Mouse (Mus musculus) C2C12 (cell line): Measurements from ENCODE around the gene Exoc3l. TPM values are rescaled to one million over a fixed set of nuclear protein-coding genes. Genes with fewer than 3 reads are reported as not detected.
A peak's percentile ranks its signal among the peaks of the same experiment; 100 is the strongest.
"Not testable (repeated sequence)": the region's sequence is repeated elsewhere in the genome, so short reads cannot be mapped to it uniquely, and the experiment has no call there.

Experiments used
- H3K27me3 ChIP-seq: one replicate; pipeline ENCODE4 v1.6.1; 2011; ENCODE audit not compliant: control insufficient read depth, insufficient read depth, insufficient read length
- H3K36me3 ChIP-seq: one replicate; pipeline ENCODE4 v1.6.1; 2011; ENCODE audit not compliant: control insufficient read depth, insufficient read depth
- H3K4me3 ChIP-seq: one replicate; pipeline ENCODE4 v1.5.1; 2011; ENCODE audit warnings: mild to moderate bottlenecking, control low read depth; ENCODE audit not compliant: poor library complexity, insufficient read depth, severe bottlenecking
- H3K79me2 ChIP-seq: one replicate; pipeline ENCODE4 v1.6.1; 2011; ENCODE audit not compliant: control insufficient read depth, insufficient read depth
- H3K79me3 ChIP-seq: one replicate; pipeline ENCODE4 v1.6.1; 2011; ENCODE audit warnings: low read depth, control low read depth
- H3ac ChIP-seq: one replicate; pipeline ENCODE3; 2011; ENCODE audit warnings: low read depth; ENCODE audit not compliant: control insufficient read depth, insufficient read length
- CEBPB ChIP-seq: IDR thresholded peaks from one replicate; pipeline ENCODE4 v1.6.1; 2011; ENCODE audit warnings: low read depth, mild to moderate bottlenecking, control low read depth, moderate library complexity
- CTCF ChIP-seq: IDR thresholded peaks from one replicate; pipeline ENCODE4 v1.5.1; 2011; ENCODE audit not compliant: control insufficient read depth, insufficient read depth, insufficient read length
- FOSL1 ChIP-seq: IDR thresholded peaks from one replicate; pipeline ENCODE4 v1.8.0; 2011; ENCODE audit warnings: mild to moderate bottlenecking, low read length; ENCODE audit not compliant: poor library complexity, insufficient read depth, severe bottlenecking
- MAX ChIP-seq: IDR thresholded peaks from one replicate; pipeline ENCODE4 v1.6.1; 2011; ENCODE audit warnings: mild to moderate bottlenecking, control low read depth
- MYOD1 ChIP-seq: IDR thresholded peaks from one replicate; pipeline ENCODE4 v1.6.1; 2011; ENCODE audit warnings: low read depth; ENCODE audit not compliant: control insufficient read depth, insufficient read length
- MYOG ChIP-seq: IDR thresholded peaks from one replicate; pipeline ENCODE4 v1.6.1; 2011; ENCODE audit not compliant: control insufficient read depth, insufficient read length; ENCODE audit errors: extremely low read depth
- USF1 ChIP-seq: IDR thresholded peaks from one replicate; pipeline ENCODE4 v1.6.1; 2011; ENCODE audit warnings: low read depth, mild to moderate bottlenecking, control low read depth, moderate library complexity
- polyA plus RNA-seq: library from polyadenylated mRNA; unstranded; fragments of >200 nt; fragmentation: generic; extraction: Trizol; gene quantifications from one replicate; pipeline ENCODE4 v1.2.1, GENCODE M21; 2012; ENCODE audit warnings: missing spikeins

The Exoc3l gene
- polyA plus RNA-seq, 1 experiment, result 0.97 TPM

DNA sequence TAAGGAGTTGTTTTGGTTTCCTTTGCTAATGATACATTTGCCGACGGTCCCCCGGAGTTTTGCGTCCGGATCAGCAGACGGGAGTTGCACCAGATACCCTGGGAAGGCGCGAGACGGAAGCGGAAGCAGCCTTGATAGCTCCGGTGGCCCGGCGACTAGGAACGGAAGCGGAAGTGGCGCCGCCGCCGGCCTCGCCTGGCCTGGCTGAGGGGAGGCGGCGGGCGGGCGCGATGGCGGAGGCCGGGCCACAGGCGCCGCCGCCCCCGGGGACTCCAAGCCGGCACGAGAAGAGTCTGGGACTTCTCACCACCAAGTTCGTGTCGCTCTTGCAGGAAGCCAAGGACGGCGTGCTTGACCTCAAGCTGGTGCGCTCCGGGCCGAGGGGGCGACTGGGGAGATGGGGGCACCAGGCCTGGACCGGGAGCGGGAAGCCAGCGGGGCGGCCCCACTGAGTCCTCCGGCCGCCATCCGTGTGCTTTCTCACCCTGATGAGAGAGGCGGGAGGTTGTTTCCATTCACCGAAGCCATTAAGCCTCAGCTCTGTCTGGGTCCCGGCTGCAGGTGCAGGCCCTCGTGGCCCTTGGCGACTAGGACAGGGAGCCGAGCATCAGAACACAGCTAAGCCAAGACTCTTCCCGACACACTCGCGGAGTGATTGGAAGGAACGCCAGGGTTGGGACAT lies 1.8 kb upstream of the Exoc3l start, which contains the start of gene E2f4:
TSS of gene E2f4 (plus strand) at position 153 of the 682 bp plus-strand sequence.
- H3K4me3 ChIP-seq, result peak within 1 kb of the TSS; percentile 97
- peaks cover 26% of the 10 kb centered on the region for H3K79me3 ChIP-seq
- TF ChIP-seq CTCF (no peak), MAX (peak; percentile 44), USF1 (no peak)
- peak within 1 kb of the TSS; percentile 96 for H3ac ChIP-seq
- H3K27me3 ChIP-seq, result no peaks in the 10 kb centered on the region
- peaks cover 56% of the 10 kb centered on the region for H3K79me2 ChIP-seq
- H3K36me3 ChIP-seq, result peaks cover 41% of the 10 kb centered on the region

DNA sequence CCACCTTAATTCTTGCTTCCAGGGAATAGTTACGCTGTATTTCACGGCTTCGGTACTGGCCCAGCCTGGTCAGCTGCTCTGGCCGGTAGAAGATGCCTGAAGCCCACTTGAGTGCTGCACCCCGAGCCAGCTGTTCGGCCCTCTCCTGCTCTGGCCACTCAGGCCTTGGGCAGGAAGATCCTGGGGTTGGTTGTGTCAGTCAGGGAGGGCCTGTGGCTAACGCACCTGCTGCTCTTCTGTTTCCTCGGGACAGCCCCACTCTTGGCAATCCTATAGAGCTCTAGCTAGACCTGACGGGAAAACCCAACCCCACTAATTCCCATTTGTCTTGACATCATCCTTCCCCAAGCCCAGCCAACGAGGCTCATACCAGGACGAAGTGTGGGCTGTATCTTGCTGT lies 645 bp downstream of the Exoc3l start:
- Histone ChIP-seq H3K36me3 (peaks cover 17% of the 10 kb centered on the region), H3K79me2 (peaks cover 33% of the 10 kb centered on the region), H3K4me3 (no peak overlapping the region), H3ac (no peak overlapping the region), H3K79me3 (peaks cover 23% of the 10 kb centered on the region), H3K27me3 (no peaks in the 10 kb centered on the region)
- TF ChIP-seq FOSL1, result no peak
- no peak for TF ChIP-seq CEBPB
- no peak for TF ChIP-seq USF1
- no peak for TF ChIP-seq MYOG
- no peak for TF ChIP-seq CTCF
- TF ChIP-seq MYOD1, result no peak
- TF ChIP-seq MAX, result no peak

DNA sequence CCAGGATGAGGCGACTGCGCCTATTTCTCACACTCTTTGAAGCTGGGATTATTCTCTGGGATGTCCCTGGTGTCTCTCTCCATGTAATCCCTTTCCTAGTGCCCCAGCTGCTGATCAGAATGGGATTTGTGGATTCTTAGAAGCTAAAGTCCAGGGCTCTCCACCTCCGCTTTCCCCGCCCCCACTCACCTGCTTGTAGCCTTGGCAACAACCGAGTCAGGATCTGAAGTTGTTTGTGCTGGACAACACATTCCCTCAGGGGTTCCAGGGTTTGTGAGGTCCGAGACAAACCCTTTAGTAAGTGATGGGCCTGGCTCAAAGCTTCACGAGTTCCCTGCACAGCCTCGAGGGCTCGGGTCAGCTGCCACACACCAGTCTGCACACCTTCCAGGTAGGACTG lies 1.1 kb downstream of the Exoc3l start:
- H3K27me3 ChIP-seq, result no peaks in the 10 kb centered on the region
- no peak for TF ChIP-seq MYOG
- TF ChIP-seq CTCF, result no peak
- no peak for TF ChIP-seq MAX
- TF ChIP-seq USF1, result no peak
- no peak for TF ChIP-seq MYOD1
- no peak for TF ChIP-seq FOSL1
- TF ChIP-seq CEBPB, result no peak
- peaks cover 29% of the 10 kb centered on the region for H3K79me2 ChIP-seq
- H3K79me3 ChIP-seq, result peaks cover 21% of the 10 kb centered on the region
- H3K36me3 ChIP-seq, result peaks cover 12% of the 10 kb centered on the region
- H3K4me3 ChIP-seq, result no peak overlapping the region
- no peak overlapping the region for H3ac ChIP-seq

DNA sequence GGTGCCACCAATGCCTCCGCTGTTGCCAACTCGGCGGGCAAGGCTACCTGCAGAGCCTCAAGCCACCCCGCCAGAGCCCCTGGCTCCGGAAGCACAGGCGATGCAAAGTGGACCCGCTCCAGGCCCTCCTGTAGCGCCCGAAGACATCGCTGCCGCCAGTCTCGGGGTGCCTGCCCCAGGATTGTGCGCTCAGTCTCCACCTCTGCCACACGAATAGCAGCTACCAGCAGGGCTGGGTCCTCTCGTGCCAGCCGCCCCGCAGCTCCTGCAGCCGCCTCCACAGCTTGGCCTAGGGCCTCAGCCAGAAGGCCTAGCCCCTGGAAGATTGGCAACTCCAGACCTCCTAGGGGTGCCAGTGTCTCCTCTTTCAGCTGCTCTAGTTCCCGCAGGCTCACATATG lies 2.5 kb downstream of the Exoc3l start:
- no peak overlapping the region for H3K4me3 ChIP-seq
- no peak overlapping the region for H3ac ChIP-seq
- TF ChIP-seq FOSL1 (no peak), MYOG (no peak)
- peaks cover 20% of the 10 kb centered on the region for H3K79me2 ChIP-seq
- peaks cover 8% of the 10 kb centered on the region for H3K79me3 ChIP-seq
- no peaks in the 10 kb centered on the region for H3K27me3 ChIP-seq
- H3K36me3 ChIP-seq, result no peaks in the 10 kb centered on the region

DNA sequence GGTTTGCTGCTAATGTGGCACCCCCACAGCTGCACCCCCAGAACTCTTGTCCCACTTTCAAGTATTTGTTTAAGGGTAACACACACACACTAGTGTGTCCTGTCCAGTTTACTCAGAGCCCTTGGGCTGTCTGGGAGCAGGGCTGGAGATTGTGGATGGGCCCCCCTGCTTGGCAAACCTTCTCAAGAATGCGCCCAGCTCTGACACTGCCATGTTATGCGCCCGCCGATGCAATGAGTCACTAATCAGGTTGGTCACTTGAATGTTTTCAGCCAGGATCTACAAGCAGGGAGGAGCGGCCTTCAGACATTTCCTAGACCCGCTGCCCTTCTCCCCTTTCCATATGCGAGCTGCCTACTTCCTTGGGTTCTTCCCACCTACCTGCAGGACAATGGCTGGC lies 3.4 kb downstream of the Exoc3l start:
- Histone ChIP-seq H3K79me2 (peaks cover 20% of the 10 kb centered on the region), H3K36me3 (no peaks in the 10 kb centered on the region), H3ac (no peak overlapping the region), H3K27me3 (no peaks in the 10 kb centered on the region), H3K79me3 (peaks cover 7% of the 10 kb centered on the region), H3K4me3 (no peak overlapping the region)
- TF ChIP-seq CEBPB (no peak), FOSL1 (no peak), MAX (no peak), USF1 (no peak), MYOD1 (no peak), CTCF (no peak)

DNA sequence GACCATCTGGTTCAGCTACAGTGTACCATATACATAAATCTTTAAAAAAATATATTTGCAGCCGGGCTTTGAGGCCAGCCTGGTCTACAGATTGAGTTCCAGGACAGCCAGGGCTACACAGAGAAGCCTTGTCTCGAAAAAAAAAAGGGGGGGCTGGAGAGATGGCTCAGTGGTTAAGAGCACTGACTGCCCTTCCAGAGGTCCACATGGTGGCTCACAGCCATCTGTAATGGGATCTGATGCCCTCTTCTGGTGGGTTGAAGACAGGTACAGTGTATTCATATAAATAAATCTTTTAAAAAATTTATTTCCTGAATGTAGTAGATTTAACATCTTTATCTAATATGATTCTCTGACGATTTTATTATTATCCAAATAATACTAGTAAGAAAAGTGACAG lies 4.1 kb downstream of the Exoc3l start:
- not testable (repeated sequence) for H3K27me3 ChIP-seq, H3K36me3 ChIP-seq, H3ac ChIP-seq, H3K79me3 ChIP-seq, H3K4me3 ChIP-seq
- peaks cover 21% of the 10 kb centered on the region for H3K79me2 ChIP-seq

DNA sequence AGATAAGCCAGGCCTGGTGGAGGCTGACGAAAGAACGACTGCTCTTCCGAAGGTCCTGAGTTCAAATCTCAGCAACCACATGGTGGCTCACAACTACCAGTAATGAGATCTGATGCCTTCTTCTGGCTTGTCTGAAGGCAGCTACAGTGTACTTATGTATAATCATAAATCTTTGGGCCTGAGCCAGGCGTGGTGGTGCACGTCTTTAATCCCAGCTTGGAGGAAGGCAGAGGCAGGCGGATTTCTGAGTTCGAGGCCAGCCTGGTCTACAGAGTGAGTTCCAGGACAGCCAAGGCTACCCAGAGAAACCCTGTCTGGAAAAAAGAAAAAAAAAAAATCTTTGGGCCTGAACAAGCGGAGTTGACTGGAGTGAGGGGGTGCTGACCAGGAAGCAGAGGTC lies 4.5 kb downstream of the Exoc3l start:
- H3K79me3 ChIP-seq, result peaks cover 14% of the 10 kb centered on the region
- not testable (repeated sequence) for H3K36me3 ChIP-seq, H3ac ChIP-seq, H3K27me3 ChIP-seq, H3K4me3 ChIP-seq
- peaks cover 25% of the 10 kb centered on the region for H3K79me2 ChIP-seq
